Mouse (Mus musculus) intestine, postnatal 0 days (tissue): Measurements from ENCODE around the gene Abhd4. TPM values are rescaled to one million over a fixed set of nuclear protein-coding genes. Genes with fewer than 3 reads are reported as not detected.

Experiments used
- ATAC-seq: fragments of 200-750 bp; cut with Nextera tagmentation; 2 replicates; pipeline ENCODE4 v1.8.0; 2017; ENCODE audit warnings: mild to moderate bottlenecking, moderate TSS enrichment, moderate library complexity
- H3K27ac ChIP-seq: fragments of 300-500 bp; sonication (generic); 2 replicates; pipeline ENCODE4 v1.5.1; 2014; ENCODE audit warnings: mild to moderate bottlenecking, low read depth, low read length, moderate library complexity
- H3K27me3 ChIP-seq: fragments of 300-500 bp; sonication (generic); replicated peaks from 2 replicates; pipeline ENCODE4 v1.6.1; 2014; ENCODE audit warnings: low read length, mixed read lengths; ENCODE audit not compliant: control insufficient read depth, insufficient read depth
- H3K36me3 ChIP-seq: fragments of 300-500 bp; sonication (generic); 2 replicates; pipeline ENCODE4 v1.6.1; 2014; ENCODE audit warnings: mild to moderate bottlenecking, moderate library complexity; ENCODE audit not compliant: control insufficient read depth, insufficient read depth
- H3K4me1 ChIP-seq: fragments of 300-500 bp; sonication (generic); replicated peaks from 2 replicates; pipeline ENCODE4 v1.6.1; 2014; ENCODE audit warnings: antibody characterized with exemption, low read length, mixed read lengths; ENCODE audit not compliant: control insufficient read depth, insufficient read depth
- H3K4me2 ChIP-seq: fragments of 300-500 bp; sonication (generic); replicated peaks from 2 replicates; pipeline ENCODE4 v1.6.1; 2014; ENCODE audit warnings: low read depth, mild to moderate bottlenecking, moderate library complexity
- H3K4me3 ChIP-seq: fragments of 300-500 bp; sonication (generic); 2 replicates; pipeline ENCODE4 v1.5.1; 2014; ENCODE audit warnings: low read depth, low read length
- H3K9ac ChIP-seq: fragments of 300-500 bp; sonication (generic); 2 replicates; pipeline ENCODE4 v1.6.1; 2014; ENCODE audit warnings: mild to moderate bottlenecking, low read depth, low read length
- H3K9me3 ChIP-seq: fragments of 300-500 bp; sonication (generic); 2 replicates; pipeline ENCODE4 v1.6.1; 2016; ENCODE audit warnings: mixed run types; ENCODE audit not compliant: control insufficient read depth
- CTCF ChIP-seq: sonication (generic); IDR thresholded peaks from 2 replicates; pipeline ENCODE4 v1.5.1; 2016; ENCODE audit warnings: low read depth, mild to moderate bottlenecking, control low read depth, antibody characterized with exemption, moderate library complexity
- WGBS: fragments of 180-500 bp; shearing (Covaris S2); extraction: QIAGEN DNeasy Blood & Tissue Kit; methylation state at CpG from one replicate; pipeline ENCODE4 v1.1.7; 2014; 5-methylcytosine and 5-hydroxymethylcytosine counted together
- polyA plus RNA-seq: library from polyadenylated mRNA; unstranded; fragments of >200 nt; fragmentation: Nextera tagmentation; extraction: Ambion mirVana; gene quantifications from 2 replicates; pipeline ENCODE4 v1.2.1, GENCODE M21; 2015

The Abhd4 gene
- polyA plus RNA-seq, 1 experiment from 2014 or later = 38.3 TPM

- TF ChIP-seq CTCF = no peak
- no peak overlapping the region for H3K4me3 ChIP-seq
- peak overlapping the region; percentile 37 for H3K4me2 ChIP-seq
- peaks cover 19% of the 10 kb centered on the region; the same call in 1 of the 2 replicates for H3K4me1 ChIP-seq
- H3K9ac ChIP-seq = no peak overlapping the region
- ATAC-seq = peak; percentile 73
- peak overlapping the region; percentile 94 for H3K27ac ChIP-seq
- no peaks in the 10 kb centered on the region for H3K9me3 ChIP-seq
- peaks cover 9% of the 10 kb centered on the region for H3K36me3 ChIP-seq
- H3K27me3 ChIP-seq = no peaks in the 10 kb centered on the region
- 3% methylated on average over 9 of the region's 9 CpGs for WGBS
Measured at GRCm38 (mm10) chr14:54232811-54233558, 21.0 kb upstream of the Abhd4 start.

- H3K9me3 ChIP-seq = no peaks in the 10 kb centered on the region
- no peaks in the 10 kb centered on the region for H3K27me3 ChIP-seq
- peaks cover 9% of the 10 kb centered on the region for H3K36me3 ChIP-seq
- H3K27ac ChIP-seq = peak overlapping the region; percentile 94
- peak overlapping the region; percentile 30 for H3K4me2 ChIP-seq
- peaks cover 19% of the 10 kb centered on the region; the same call in 1 of the 2 replicates for H3K4me1 ChIP-seq
- no peak for TF ChIP-seq CTCF
- H3K9ac ChIP-seq = no peak overlapping the region; the same call in 1 of the 2 replicates
- no peak overlapping the region for H3K4me3 ChIP-seq
- no peak for ATAC-seq
- 43% methylated on average over 16 of the region's 16 CpGs for WGBS
Measured at GRCm38 (mm10) chr14:54233559-54234143, 20.3 kb upstream of the Abhd4 start.

- Histone ChIP-seq H3K27ac (peak overlapping the region; percentile 94), H3K4me1 (peaks cover 14% of the 10 kb centered on the region; the same call in 1 of the 2 replicates), H3K36me3 (peaks cover 9% of the 10 kb centered on the region), H3K9me3 (no peaks in the 10 kb centered on the region), H3K27me3 (no peaks in the 10 kb centered on the region), H3K4me3 (no peak overlapping the region), H3K9ac (no peak overlapping the region), H3K4me2 (0 out of 2 replicates have a peak overlapping the region, but pooled peaks have one; percentile 30)
- no peak for TF ChIP-seq CTCF
- 71% methylated on average over 20 of the region's 20 CpGs for WGBS
- no peak for ATAC-seq
Measured at GRCm38 (mm10) chr14:54234231-54235040, 19.6 kb upstream of the Abhd4 start.

- Histone ChIP-seq H3K36me3 (peaks cover 20% of the 10 kb centered on the region), H3K27ac (no peak overlapping the region; the same call in 1 of the 2 replicates), H3K9me3 (no peaks in the 10 kb centered on the region), H3K9ac (no peak overlapping the region), H3K4me1 (peaks cover 8% of the 10 kb centered on the region; the same call in 1 of the 2 replicates), H3K27me3 (no peaks in the 10 kb centered on the region), H3K4me3 (no peak overlapping the region), H3K4me2 (no peak overlapping the region)
- WGBS = 84% methylated on average over 5 of the region's 5 CpGs
- ATAC-seq = no peak
- no peak for TF ChIP-seq CTCF
Measured at GRCm38 (mm10) chr14:54235825-54236540, 18.0 kb upstream of the Abhd4 start.

DNA sequence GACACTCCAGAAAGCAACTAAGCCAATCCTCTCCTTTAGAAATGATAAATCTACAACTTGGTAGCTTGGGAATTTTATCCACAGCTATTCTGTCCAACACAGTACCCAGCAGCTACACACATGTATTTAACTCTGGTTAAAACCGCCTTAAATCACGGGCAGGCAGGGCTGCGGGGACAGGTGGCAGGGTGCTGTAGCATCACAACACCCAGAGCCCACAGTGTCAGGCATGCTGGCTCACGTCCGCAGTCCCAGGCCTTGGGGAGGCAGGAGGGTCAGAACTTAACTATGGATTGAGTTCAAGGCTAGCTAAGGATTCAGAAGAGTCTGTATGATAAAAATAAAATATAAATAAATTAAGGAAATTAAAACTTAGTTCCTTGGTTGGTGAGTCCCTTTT is 17.1 kb upstream of the Abhd4 start:
- Histone ChIP-seq H3K27me3 (no peaks in the 10 kb centered on the region), H3K4me1 (peaks cover 8% of the 10 kb centered on the region; the same call in 1 of the 2 replicates), H3K9me3 (no peaks in the 10 kb centered on the region), H3K27ac (no peak overlapping the region), H3K9ac (no peak overlapping the region), H3K4me2 (no peak overlapping the region), H3K4me3 (no peak overlapping the region), H3K36me3 (peaks cover 29% of the 10 kb centered on the region)
- 89% methylated on average over 5 of the region's 5 CpGs for WGBS
- TF ChIP-seq CTCF = no peak
- no peak for ATAC-seq
